Mouse (Mus musculus) stomach, embryonic 16.5 days (tissue): ENCODE measurements around the gene Ephb1. TPM values are rescaled to one million over a fixed set of nuclear protein-coding genes. Genes with fewer than 3 reads are reported as not detected.

Experiments used
- ATAC-seq: fragments of 200-750 bp; cut with Nextera tagmentation; 2 replicates; pipeline ENCODE4 v1.8.0; 2017; ENCODE audit warnings: moderate number of reproducible peaks, moderate TSS enrichment; ENCODE audit not compliant: insufficient read depth, low FRiP score
- H3K27ac ChIP-seq: fragments of 300-500 bp; sonication (generic); 2 replicates; pipeline ENCODE4 v1.5.1; 2014; ENCODE audit warnings: low read length
- H3K27me3 ChIP-seq: fragments of 300-500 bp; sonication (generic); 2 replicates; pipeline ENCODE4 v1.6.1; 2014; ENCODE audit warnings: low read length, control low read depth, mixed read lengths; ENCODE audit not compliant: control insufficient read depth, insufficient read depth
- H3K36me3 ChIP-seq: fragments of 300-500 bp; sonication (generic); 2 replicates; pipeline ENCODE4 v1.6.1; 2014; ENCODE audit warnings: low read length; ENCODE audit not compliant: control insufficient read depth, insufficient read depth
- H3K4me1 ChIP-seq: fragments of 300-500 bp; sonication (generic); 2 replicates; pipeline ENCODE4 v1.6.1; 2014; ENCODE audit warnings: low read length, control low read depth, mixed read lengths; ENCODE audit not compliant: control insufficient read depth, insufficient read depth
- H3K4me2 ChIP-seq: fragments of 300-500 bp; sonication (generic); 2 replicates; pipeline ENCODE4 v1.6.1; 2014; ENCODE audit warnings: low read depth, low read length, mixed read lengths
- H3K4me3 ChIP-seq: fragments of 300-500 bp; sonication (generic); replicated peaks from 2 replicates; pipeline ENCODE4 v1.5.1; 2014; ENCODE audit warnings: mild to moderate bottlenecking, low read length
- H3K9ac ChIP-seq: fragments of 300-500 bp; sonication (generic); 2 replicates; pipeline ENCODE4 v1.6.1; 2014; ENCODE audit warnings: low read length
- H3K9me3 ChIP-seq: fragments of 300-500 bp; sonication (generic); replicated peaks from 2 replicates; pipeline ENCODE4 v1.6.1; 2016; ENCODE audit warnings: low read length, control low read depth; ENCODE audit not compliant: control insufficient read depth
- WGBS: fragments of 180-500 bp; shearing (Covaris S2); extraction: QIAGEN DNeasy Blood & Tissue Kit; methylation state at CpG from one replicate; pipeline ENCODE4 v1.1.7; 2014; 5-methylcytosine and 5-hydroxymethylcytosine counted together
- polyA plus RNA-seq: library from polyadenylated mRNA; unstranded; fragments of >200 nt; fragmentation: Nextera tagmentation; extraction: Ambion mirVana; gene quantifications from 2 replicates; pipeline ENCODE4 v1.2.1, GENCODE M21; 2015

Ephb1 gene
- polyA plus RNA-seq, 1 experiment from 2014 or later, result 3.6 TPM

- Histone ChIP-seq H3K27me3 (no peaks in the 10 kb centered on the region), H3K4me1 (no peaks in the 10 kb centered on the region), H3K4me3 (no peak overlapping the region), H3K9me3 (no peaks in the 10 kb centered on the region), H3K9ac (no peak overlapping the region), H3K4me2 (no peak overlapping the region), H3K27ac (no peak overlapping the region), H3K36me3 (no peaks in the 10 kb centered on the region)
- 71% methylated on average over 5 of the region's 5 CpGs for WGBS
- no peak for ATAC-seq
Measured at GRCm38 (mm10) chr9:102088598-102088997, 265.9 kb downstream of the Ephb1 start.

- no peaks in the 10 kb centered on the region for H3K9me3 ChIP-seq
- no peak for ATAC-seq
- H3K27me3 ChIP-seq, result no peaks in the 10 kb centered on the region
- 67% methylated on average over 24 of the region's 24 CpGs for whole genome bisulfite sequencing
- H3K9ac ChIP-seq, result no peak overlapping the region
- H3K4me1 ChIP-seq, result no peaks in the 10 kb centered on the region
- H3K4me2 ChIP-seq, result no peak overlapping the region
- no peak overlapping the region for H3K27ac ChIP-seq
- no peak overlapping the region for H3K4me3 ChIP-seq
- H3K36me3 ChIP-seq, result no peaks in the 10 kb centered on the region
Measured at GRCm38 (mm10) chr9:102086053-102086706, 268.3 kb downstream of the Ephb1 start.

- H3K4me2 ChIP-seq, result no peak overlapping the region
- H3K27me3 ChIP-seq, result no peaks in the 10 kb centered on the region
- no peaks in the 10 kb centered on the region for H3K36me3 ChIP-seq
- no peak overlapping the region for H3K9ac ChIP-seq
- H3K27ac ChIP-seq, result no peak overlapping the region
- H3K4me1 ChIP-seq, result no peaks in the 10 kb centered on the region
- ATAC-seq, result no peak
- no peak overlapping the region for H3K4me3 ChIP-seq
- WGBS, result 90% methylated on average over 9 of the region's 9 CpGs
- no peaks in the 10 kb centered on the region for H3K9me3 ChIP-seq
Measured at GRCm38 (mm10) chr9:102085477-102085876, 269.0 kb downstream of the Ephb1 start.

GRCm38 (mm10) chr9:102080934-102081333, 273.6 kb downstream of the Ephb1 start:
- no peaks in the 10 kb centered on the region for H3K27me3 ChIP-seq
- ATAC-seq, result no peak
- 70% methylated on average over 5 of the region's 5 CpGs for WGBS
- H3K4me1 ChIP-seq, result no peaks in the 10 kb centered on the region
- no peaks in the 10 kb centered on the region for H3K36me3 ChIP-seq
- H3K27ac ChIP-seq, result no peak overlapping the region
- H3K4me3 ChIP-seq, result no peak overlapping the region
- no peak overlapping the region for H3K4me2 ChIP-seq
- no peak overlapping the region for H3K9ac ChIP-seq
- H3K9me3 ChIP-seq, result no peaks in the 10 kb centered on the region

- Histone ChIP-seq H3K4me3 (no peak overlapping the region), H3K27ac (no peak overlapping the region), H3K36me3 (no peaks in the 10 kb centered on the region), H3K4me2 (no peak overlapping the region), H3K4me1 (no peaks in the 10 kb centered on the region), H3K9me3 (no peaks in the 10 kb centered on the region), H3K9ac (no peak overlapping the region), H3K27me3 (no peaks in the 10 kb centered on the region)
- no peak for ATAC-seq
- WGBS, result 80% methylated on average over 2 of the region's 2 CpGs
Measured at GRCm38 (mm10) chr9:102079151-102079550, 275.3 kb downstream of the Ephb1 start.

GRCm38 (mm10) chr9:102078238-102078637, 276.3 kb downstream of the Ephb1 start:
- no peaks in the 10 kb centered on the region for H3K36me3 ChIP-seq
- no peaks in the 10 kb centered on the region for H3K27me3 ChIP-seq
- no peaks in the 10 kb centered on the region for H3K4me1 ChIP-seq
- ATAC-seq, result no peak
- no peak overlapping the region for H3K27ac ChIP-seq
- no peaks in the 10 kb centered on the region for H3K9me3 ChIP-seq
- WGBS, result 82% methylated on average over 6 of the region's 6 CpGs
- H3K9ac ChIP-seq, result no peak overlapping the region
- no peak overlapping the region for H3K4me2 ChIP-seq
- H3K4me3 ChIP-seq, result no peak overlapping the region

GRCm38 (mm10) chr9:102075539-102075938, 279.0 kb downstream of the Ephb1 start:
- 58% methylated on average over 4 of the region's 4 CpGs for WGBS
- no peak overlapping the region for H3K4me2 ChIP-seq
- no peak overlapping the region for H3K9ac ChIP-seq
- no peak overlapping the region for H3K27ac ChIP-seq
- no peaks in the 10 kb centered on the region for H3K4me1 ChIP-seq
- H3K4me3 ChIP-seq, result no peak overlapping the region
- no peaks in the 10 kb centered on the region for H3K36me3 ChIP-seq
- ATAC-seq, result no peak
- H3K9me3 ChIP-seq, result no peaks in the 10 kb centered on the region
- no peaks in the 10 kb centered on the region for H3K27me3 ChIP-seq

GRCm38 (mm10) chr9:102073404-102073803, 281.1 kb downstream of the Ephb1 start:
- no peak overlapping the region for H3K9ac ChIP-seq
- no peaks in the 10 kb centered on the region for H3K9me3 ChIP-seq
- H3K36me3 ChIP-seq, result no peaks in the 10 kb centered on the region
- no peak for ATAC-seq
- H3K27ac ChIP-seq, result no peak overlapping the region
- WGBS, result 77% methylated on average over 5 of the region's 5 CpGs
- H3K27me3 ChIP-seq, result no peaks in the 10 kb centered on the region
- H3K4me2 ChIP-seq, result no peak overlapping the region
- no peaks in the 10 kb centered on the region for H3K4me1 ChIP-seq
- no peak overlapping the region for H3K4me3 ChIP-seq

- Histone ChIP-seq H3K9me3 (no peaks in the 10 kb centered on the region), H3K4me3 (no peak overlapping the region), H3K27ac (no peak overlapping the region), H3K27me3 (no peaks in the 10 kb centered on the region), H3K4me1 (no peaks in the 10 kb centered on the region), H3K4me2 (no peak overlapping the region), H3K9ac (no peak overlapping the region), H3K36me3 (no peaks in the 10 kb centered on the region)
- no peak for ATAC-seq
- WGBS, result 66% methylated on average over 3 of the region's 3 CpGs
Measured at GRCm38 (mm10) chr9:102069151-102069882, 285.2 kb downstream of the Ephb1 start.
